Comparison of ENCODE assay signal across 25 mouse cellular contexts in genomic region chr1:155172895-155173643, GRCm38 (mm10). TPM values are rescaled to one million over a fixed set of nuclear protein-coding genes. Genes with fewer than 3 reads are reported as not detected.
A peak's percentile ranks its signal among the peaks of the same experiment; 100 is the strongest.
DNase-seq lines count a peak whose midpoint lies in the region; ATAC-seq and TF ChIP-seq lines count a peak whose summit lies in the region.
"Had no signal": no experiment of that assay in that cellular context is flagged by ENCODE, and none has a peak within 500 bp of the region (broad histone marks: within the 10 kb centered on the region; RNA-seq: fewer than 3 reads in every experiment).

No protein-coding gene starts in this region.

- 88% methylated on average over 3 of the region's 3 CpGs for WGBS in hindbrain, embryonic 13.5 days
- 84% methylated on average over 3 of the region's 3 CpGs for WGBS in hindbrain, postnatal 0 days
- WGBS in thymus, adult 2 months: 97% methylated on average over 3 of the region's 3 CpGs

- H3K36me3 ChIP-seq in hindbrain, embryonic 13.5 days: peaks cover 26% of the 10 kb centered on the region
- H3K36me3 ChIP-seq in hindbrain, postnatal 0 days (ENCODE audit: insufficient read depth, low read length): peaks cover 5% of the 10 kb centered on the region
- H3K36me3 ChIP-seq in thymus, adult 2 months (ENCODE audit: control insufficient read depth, insufficient read depth, low read length): peaks cover 28% of the 10 kb centered on the region

- no peak overlapping the region for H3K4me2 ChIP-seq in hindbrain, embryonic 13.5 days
- H3K4me2 ChIP-seq in hindbrain, postnatal 0 days (ENCODE audit: low read depth, low read length): no peak overlapping the region
- H3K4me2 ChIP-seq: hindbrain, embryonic 15.5 days; liver, embryonic 15.5 days; lung, embryonic 14.5 days; neural tube, embryonic 12.5 days had no signal

- no peaks in the 10 kb centered on the region for H3K27me3 ChIP-seq in hindbrain, embryonic 13.5 days
- no peaks in the 10 kb centered on the region for H3K27me3 ChIP-seq in hindbrain, postnatal 0 days (ENCODE audit: insufficient read depth, low read length)
- H3K27me3 ChIP-seq in thymus, adult 2 months (ENCODE audit: control insufficient read depth, insufficient read depth, low read length): no peaks in the 10 kb centered on the region
- H3K27me3 ChIP-seq: hindbrain, embryonic 15.5 days; liver, embryonic 15.5 days; neural tube, embryonic 12.5 days had no signal

- H3K27ac ChIP-seq in hindbrain, embryonic 13.5 days: no peak overlapping the region
- no peak overlapping the region for H3K27ac ChIP-seq in hindbrain, postnatal 0 days
- H3K27ac ChIP-seq in thymus, adult 2 months (ENCODE audit: control insufficient read depth, insufficient read depth, low read length): 0 out of 2 replicates have a peak overlapping the region, but pooled peaks have one; percentile 33
- H3K27ac ChIP-seq: hindbrain, embryonic 15.5 days; liver, embryonic 15.5 days; neural tube, embryonic 12.5 days had no signal

- H3K4me1 ChIP-seq in hindbrain, embryonic 13.5 days (replicated peaks): peaks cover 11% of the 10 kb centered on the region
- peaks cover 7% of the 10 kb centered on the region; the same call in 1 of the 2 replicates for H3K4me1 ChIP-seq in hindbrain, postnatal 0 days (ENCODE audit: insufficient read depth, low read length)
- peaks cover 37% of the 10 kb centered on the region for H3K4me1 ChIP-seq in thymus, adult 2 months (replicated peaks; ENCODE audit: control insufficient read depth, insufficient read depth, low read length)
- H3K4me1 ChIP-seq: hindbrain, embryonic 15.5 days; liver, embryonic 15.5 days had no signal

- ATAC-seq in hindbrain, embryonic 13.5 days (ENCODE audit: low FRiP score): no peak
- ATAC-seq in hindbrain, postnatal 0 days: no peak
- ATAC-seq: forebrain, embryonic 16.5 days; intestine, postnatal 0 days had no signal

- DNase-seq in hindbrain, postnatal 0 days (ENCODE audit: low spot score): no peak
- no peak for DNase-seq in thymus, adult 2 months
- DNase-seq in thymus, postnatal 25 days: no peak
- peak; percentile 67 for DNase-seq in induced T-regulatory cell, adult 2 months (ENCODE audit: low read depth)
- DNase-seq in natural killer cell, adult 2 months (ENCODE audit: low spot score in 2 of 2): peak; percentile 35 to 67
- no peak for DNase-seq in frontal cortex, postnatal 14 days (ENCODE audit: low spot score in 2 of 2)
- DNase-seq in adrenal gland, postnatal 36 days: no peak
- DNase-seq: adrenal gland, postnatal 14 days; cerebellum, adult 18-20 months; cerebellum, postnatal 10 days; gastrocnemius, postnatal 10 days; heart, postnatal 4 days; kidney, adult 9 months; kidney, postnatal 10 days; layer of hippocampus, postnatal 36 days; lung, embryonic 14.5 days; lung, postnatal 14 days; midbrain, embryonic 14.5 days had no signal

- H3K9ac ChIP-seq in hindbrain, embryonic 13.5 days: peak overlapping the region; percentile 46
- H3K9ac ChIP-seq in hindbrain, postnatal 0 days (replicated peaks; ENCODE audit: low read length): no peak overlapping the region
- H3K9ac ChIP-seq: hindbrain, embryonic 15.5 days; liver, embryonic 15.5 days; lung, embryonic 14.5 days; neural tube, embryonic 12.5 days had no signal

- no peak for TF ChIP-seq CTCF in hindbrain, postnatal 0 days (IDR thresholded peaks at IDR 0.05; ENCODE audit: low read depth)
- TF ChIP-seq CTCF in thymus, adult 2 months (IDR thresholded peaks at IDR 0.05; ENCODE audit: borderline replicate concordance, control insufficient read depth, extremely low read depth, insufficient read depth, low read length, poor library complexity): no peak

- no peaks in the 10 kb centered on the region for H3K9me3 ChIP-seq in hindbrain, embryonic 13.5 days
- no peaks in the 10 kb centered on the region for H3K9me3 ChIP-seq in hindbrain, postnatal 0 days (ENCODE audit: low read length)
- H3K9me3 ChIP-seq: hindbrain, embryonic 15.5 days; liver, embryonic 15.5 days; neural tube, embryonic 12.5 days had no signal

- no peak overlapping the region for H3K4me3 ChIP-seq in hindbrain, embryonic 13.5 days
- H3K4me3 ChIP-seq in hindbrain, postnatal 0 days (ENCODE audit: low read length): no peak overlapping the region
- H3K4me3 ChIP-seq in thymus, adult 2 months (ENCODE audit: control insufficient read depth, insufficient read depth, low read length): no peak overlapping the region
- H3K4me3 ChIP-seq: erythroblast, embryonic 14.5 days; hindbrain, embryonic 15.5 days; liver, embryonic 15.5 days; neural tube, embryonic 12.5 days had no signal

- TF ChIP-seq POLR2A in thymus, adult 2 months (IDR thresholded peaks at IDR 0.05; ENCODE audit: control insufficient read depth, extremely low read depth, insufficient read depth, low read length, poor library complexity): no peak

RNA-seq across cellular contexts. Expression of gene Stx6, which starts 14.6 kb away (rescaled TPM):
- polyA plus RNA-seq in hindbrain, embryonic 13.5 days (2015; fragmentation: Nextera tagmentation; extraction: Ambion mirVana): 121 TPM in 2 replicates
- total RNA-seq in hindbrain, postnatal 0 days (2014; rRNA removed): 77.1 and 84.2 TPM in 2 replicates
- polyA plus RNA-seq in hindbrain, postnatal 0 days (2015; fragmentation: Nextera tagmentation; extraction: Ambion mirVana): 81.2 and 82.2 TPM in 2 replicates
- 232 and 272 TPM in 2 replicates for polyA plus RNA-seq in thymus, adult 2 months (2012; rRNA removed)
- 10 to 100 TPM; 53.6 to 57.3 TPM for total RNA-seq in adrenal gland, postnatal 36 days (2021)

RNA-seq across cellular contexts. Expression of gene Mr1, which starts 26.5 kb away (rescaled TPM):
- 1.3 and 2.1 TPM in 2 replicates for polyA plus RNA-seq in hindbrain, embryonic 13.5 days (2015; fragmentation: Nextera tagmentation; extraction: Ambion mirVana)
- 4.7 and 8.4 TPM in 2 replicates for total RNA-seq in hindbrain, postnatal 0 days (2014; rRNA removed)
- 2.7 and 3.0 TPM in 2 replicates for polyA plus RNA-seq in hindbrain, postnatal 0 days (2015; fragmentation: Nextera tagmentation; extraction: Ambion mirVana)
- polyA plus RNA-seq in thymus, adult 2 months (2012; rRNA removed): 33.5 and 37.9 TPM in 2 replicates
- total RNA-seq in adrenal gland, postnatal 36 days (2021): 10 to 100 TPM; 20.2 to 27.0 TPM
- polyA plus RNA-seq: erythroblast, embryonic 14.5 days had no signal

Comparison
In these comparisons a context has a peak if more than half of its experiments do, and no peak if none do; other contexts are left out.
1. DNase-seq: peak in induced T-regulatory cell, adult 2 months (single experiment) and natural killer cell, adult 2 months (2 of 2); none in hindbrain, postnatal 0 days (single experiment), thymus, adult 2 months (single experiment), thymus, postnatal 25 days (single experiment), frontal cortex, postnatal 14 days (0 of 2) and adrenal gland, postnatal 36 days (0 of 2).